In the genomic region with DNA sequence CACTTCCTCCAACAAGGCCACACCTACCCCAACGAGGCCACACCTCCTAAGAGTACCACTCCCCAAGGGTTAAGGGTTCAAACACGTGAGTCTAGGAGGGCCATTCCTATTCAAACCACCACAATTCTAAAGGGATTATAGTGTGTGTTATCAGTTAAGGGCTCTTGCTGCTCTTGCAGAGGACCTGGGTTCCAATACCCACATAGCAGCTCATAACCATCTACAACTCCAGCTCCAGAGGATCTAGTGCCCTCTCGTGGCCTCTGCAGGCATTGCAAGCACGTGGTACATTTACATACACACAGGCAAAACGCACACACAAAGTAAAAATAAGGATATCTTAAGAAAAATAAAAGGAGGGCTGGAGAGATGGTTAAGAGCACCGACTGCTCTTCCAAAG, we compare ENCODE assay signal across 12 mouse cellular contexts. TPM values are rescaled to one million over a fixed set of nuclear protein-coding genes. Genes with fewer than 3 reads are reported as not detected.
DNase-seq lines count a peak whose midpoint lies in the region; ATAC-seq and TF ChIP-seq lines count a peak whose summit lies in the region.
"Had no signal": no experiment of that assay in that cellular context is flagged by ENCODE, and none has a peak within 500 bp of the region (broad histone marks: within the 10 kb centered on the region; RNA-seq: fewer than 3 reads in every experiment).

No protein-coding gene starts in this region.

- H3K79me2 ChIP-seq in liver, adult 2 months (ENCODE audit: control insufficient read depth, insufficient read depth, low read length) = no peaks in the 10 kb centered on the region

- 60% methylated on average over 6 of the region's 6 CpGs for WGBS in lung, adult 2 months
- 72% methylated on average over 6 of the region's 6 CpGs for WGBS in liver, adult 2 months
- 68% methylated on average over 6 of the region's 6 CpGs for WGBS in forebrain, embryonic 13.5 days

- peaks cover 7% of the 10 kb centered on the region for H3K36me3 ChIP-seq in G1E (replicated peaks)
- H3K36me3 ChIP-seq in liver, adult 2 months (ENCODE audit: control insufficient read depth, insufficient read depth, low read length) = no peaks in the 10 kb centered on the region
- no peaks in the 10 kb centered on the region for H3K36me3 ChIP-seq in forebrain, embryonic 13.5 days (ENCODE audit: poor library complexity, severe bottlenecking)
- H3K36me3 ChIP-seq: limb, embryonic 12.5 days; stomach, embryonic 15.5 days had no signal

- peak; percentile 60 for DNase-seq in embryo, embryonic 10 days (ENCODE audit: low spot score)
- DNase-seq in embryo, embryonic 11 days = no peak
- DNase-seq in lung, adult 2 months = no peak
- no peak for DNase-seq in lung, postnatal 25 days (ENCODE audit: low spot score)
- DNase-seq in G1E (ENCODE audit: low spot score) = no peak
- DNase-seq in liver, adult 2 months (ENCODE audit: extremely low read depth, low read depth, low spot score) = peak; percentile 26
- DNase-seq in frontal cortex, postnatal 25 days (ENCODE audit: low spot score in 2 of 2) = no peak
- DNase-seq: gastrocnemius, postnatal 14 days had no signal

- no peak overlapping the region for H3K27ac ChIP-seq in liver, adult 2 months (replicated peaks; ENCODE audit: insufficient read depth, low read depth, low read length)
- H3K27ac ChIP-seq in forebrain, embryonic 13.5 days = no peak overlapping the region
- H3K27ac ChIP-seq: limb, embryonic 12.5 days; stomach, embryonic 15.5 days had no signal

- no peaks in the 10 kb centered on the region for H3K27me3 ChIP-seq in G1E (ENCODE audit: insufficient read depth, low read length)
- no peaks in the 10 kb centered on the region for H3K27me3 ChIP-seq in liver, adult 2 months (ENCODE audit: control insufficient read depth, insufficient read depth, low read length)
- H3K27me3 ChIP-seq in forebrain, embryonic 13.5 days = no peaks in the 10 kb centered on the region
- H3K27me3 ChIP-seq: limb, embryonic 12.5 days; stomach, embryonic 15.5 days had no signal

- H3K9me3 ChIP-seq in G1E (replicated peaks) = 0 out of 2 replicates have a peak, but pooled peaks cover 4% of the 10 kb centered on the region
- H3K9me3 ChIP-seq in forebrain, embryonic 13.5 days (replicated peaks) = no peaks in the 10 kb centered on the region
- H3K9me3 ChIP-seq: stomach, embryonic 15.5 days had no signal

- TF ChIP-seq CTCF in lung, adult 2 months (IDR thresholded peaks at IDR 0.05; ENCODE audit: insufficient read depth, low read length) = peak; percentile 66
- TF ChIP-seq CTCF in G1E (IDR thresholded peaks at IDR 0.05; ENCODE audit: low read depth, low read length) = peak; percentile 53
- peak; percentile 67 for TF ChIP-seq CTCF in liver, adult 2 months (IDR thresholded peaks at IDR 0.05; ENCODE audit: low read depth, low read length)

- H3K4me1 ChIP-seq in lung, adult 2 months (ENCODE audit: control insufficient read depth, insufficient read depth, low read length) = 0 out of 2 replicates have a peak, but pooled peaks cover 3% of the 10 kb centered on the region
- peaks cover 74% of the 10 kb centered on the region for H3K4me1 ChIP-seq in G1E (ENCODE audit: insufficient read depth, low read depth, low read length)
- peaks cover 9% of the 10 kb centered on the region for H3K4me1 ChIP-seq in liver, adult 2 months (ENCODE audit: control insufficient read depth, insufficient read depth, low read length)
- H3K4me1 ChIP-seq in forebrain, embryonic 13.5 days = peaks cover 10% of the 10 kb centered on the region; the same call in 1 of the 2 replicates

- no peak for ATAC-seq in G1E (ENCODE audit: extremely low read depth, insufficient number of reproducible peaks, low FRiP score, poor library complexity, severe bottlenecking)
- no peak for ATAC-seq in forebrain, embryonic 13.5 days
- ATAC-seq: intestine, embryonic 16.5 days had no signal

- no peak overlapping the region for H3K4me3 ChIP-seq in lung, adult 2 months (replicated peaks; ENCODE audit: extremely low read depth, low read depth, low read length)
- H3K4me3 ChIP-seq in G1E (ENCODE audit: low read depth, low read length) = no peak overlapping the region
- no peak overlapping the region for H3K4me3 ChIP-seq in liver, adult 2 months (ENCODE audit: insufficient read depth, low read depth, low read length)
- no peak overlapping the region for H3K4me3 ChIP-seq in forebrain, embryonic 13.5 days
- H3K4me3 ChIP-seq: limb, embryonic 12.5 days; stomach, embryonic 15.5 days had no signal

- no peak for TF ChIP-seq POLR2A in lung, adult 2 months (IDR thresholded peaks at IDR 0.05; ENCODE audit: borderline replicate concordance, extremely low read depth, low read depth, low read length)
- TF ChIP-seq POLR2A in liver, adult 2 months (IDR thresholded peaks at IDR 0.05; ENCODE audit: extremely low read depth, insufficient read depth, low read length) = no peak

- H3K9ac ChIP-seq in liver, adult 2 months (ENCODE audit: low read depth, low read length) = no peak overlapping the region
- H3K9ac ChIP-seq in forebrain, embryonic 13.5 days = no peak overlapping the region
- H3K9ac ChIP-seq: limb, embryonic 12.5 days; stomach, embryonic 15.5 days had no signal

- H3K4me2 ChIP-seq in forebrain, embryonic 13.5 days = no peak overlapping the region
- H3K4me2 ChIP-seq: limb, embryonic 12.5 days; stomach, embryonic 15.5 days had no signal

RNA-seq across cellular contexts. Expression of a gene that starts 34.5 kb away (rescaled TPM):
- polyA plus RNA-seq in lung, adult 2 months (2012; rRNA removed) = 14.7 and 19.0 TPM in 2 replicates
- total RNA-seq in G1E (2014; fragmentation: Nextera tagmentation) (35.6 and 69.0 TPM in 2 replicates), G1E (2017) (21.7 and 23.9 TPM in 2 replicates)
- polyA plus RNA-seq in G1E (2012) = 19.0 and 26.5 TPM in 2 replicates
- total RNA-seq in liver, adult 2 months (2014; rRNA removed) = 3.7 and 5.4 TPM in 2 replicates
- 4.0 and 4.4 TPM in 2 replicates for polyA plus RNA-seq in liver, adult 2 months (2012; rRNA removed)
- 20.7 and 22.3 TPM in 2 replicates for polyA plus RNA-seq in forebrain, embryonic 13.5 days (2015; fragmentation: Nextera tagmentation; extraction: Ambion mirVana)

RNA-seq across cellular contexts. Expression of a gene that starts 37.0 kb away (rescaled TPM):
- 144 and 162 TPM in 2 replicates for polyA plus RNA-seq in lung, adult 2 months (2012; rRNA removed)
- 58.5 and 87.5 TPM in 2 replicates for total RNA-seq in G1E (2014; fragmentation: Nextera tagmentation)
- 98.7 and 106 TPM in 2 replicates for total RNA-seq in G1E (2017)
- 90.0 and 114 TPM in 2 replicates for polyA plus RNA-seq in G1E (2012)
- 177 and 195 TPM in 2 replicates for total RNA-seq in liver, adult 2 months (2014; rRNA removed)
- polyA plus RNA-seq in liver, adult 2 months (2012; rRNA removed) = 163 and 164 TPM in 2 replicates
- 351 and 386 TPM in 2 replicates for polyA plus RNA-seq in forebrain, embryonic 13.5 days (2015; fragmentation: Nextera tagmentation; extraction: Ambion mirVana)

Comparison
In these comparisons a context has a peak if more than half of its experiments do, and no peak if none do; other contexts are left out.
1. DNase-seq: peak in embryo, embryonic 10 days (single experiment) and liver, adult 2 months (single experiment); none in embryo, embryonic 11 days (single experiment), lung, adult 2 months (single experiment), lung, postnatal 25 days (single experiment), G1E (single experiment) and frontal cortex, postnatal 25 days (0 of 2).
2. Peak in every context shown above with its lines, with median percentiles within 50 percentile points of each other: CTCF ChIP-seq.